Mouse (Mus musculus) limb, embryonic 10.5 days (tissue): ENCODE data around the gene Olfr186. TPM values are rescaled to one million over a fixed set of nuclear protein-coding genes. Genes with fewer than 3 reads are reported as not detected.

Experiments used
- polyA plus RNA-seq: library from polyadenylated mRNA; unstranded; fragments of >200 nt; fragmentation: Nextera tagmentation; extraction: Ambion mirVana; gene quantifications from 2 replicates; pipeline ENCODE4 v1.2.1, GENCODE M21; 2016

The Olfr186 gene
- polyA plus RNA-seq, 1 experiment from 2014 or later: not detected

Other genes with a start within 250 kb of the Olfr186 start
- not detected in 2 replicates for gene Olfr173, start 230.0 kb downstream of the Olfr186 start, polyA plus RNA-seq
- not detected in 2 replicates for gene Olfr175-ps1, start 203.5 kb downstream of the Olfr186 start, polyA plus RNA-seq
- not detected in 2 replicates for gene Olfr177, start 155.5 kb downstream of the Olfr186 start, polyA plus RNA-seq
- gene Olfr178, start 138.2 kb downstream of the Olfr186 start, polyA plus RNA-seq: not detected in 2 replicates
- not detected in 2 replicates for gene Olfr181, start 101.5 kb downstream of the Olfr186 start, polyA plus RNA-seq
- not detected in 2 replicates for gene Olfr180, start 100.9 kb downstream of the Olfr186 start, polyA plus RNA-seq
- gene Olfr183, start 34.9 kb downstream of the Olfr186 start, polyA plus RNA-seq: not detected in 2 replicates
- not detected in 2 replicates for gene Olfr187, start 9.5 kb upstream of the Olfr186 start, polyA plus RNA-seq
- not detected in 2 replicates for gene Olfr190, start 47.7 kb upstream of the Olfr186 start, polyA plus RNA-seq
- not detected in 2 replicates for gene Olfr191, start 59.5 kb upstream of the Olfr186 start, polyA plus RNA-seq
- gene Olfr193, start 81.6 kb upstream of the Olfr186 start, polyA plus RNA-seq: not detected in 2 replicates
- gene Olfr194, start 90.8 kb upstream of the Olfr186 start, polyA plus RNA-seq: not detected in 2 replicates
- not detected in 2 replicates for gene Olfr195, start 116.8 kb upstream of the Olfr186 start, polyA plus RNA-seq
- gene Olfr196, start 140.2 kb upstream of the Olfr186 start, polyA plus RNA-seq: not detected in 2 replicates
- not detected in 2 replicates for gene Olfr198, start 173.2 kb upstream of the Olfr186 start, polyA plus RNA-seq
- gene Olfr199, start 189.5 kb upstream of the Olfr186 start, polyA plus RNA-seq: not detected in 2 replicates
- gene Olfr201, start 242.3 kb upstream of the Olfr186 start, polyA plus RNA-seq: not detected in 2 replicates